Mouse (Mus musculus): Measurements from ENCODE around the gene Slc1a1.

The Slc1a1 gene

GRCm38 (mm10) chr19:28834798-28835499 lies at the start of gene Slc1a1:
TSS of gene Slc1a1 (plus strand) at chr19:28835049.
- peak; percentile 86 to 90 for DNase-seq

DNA sequence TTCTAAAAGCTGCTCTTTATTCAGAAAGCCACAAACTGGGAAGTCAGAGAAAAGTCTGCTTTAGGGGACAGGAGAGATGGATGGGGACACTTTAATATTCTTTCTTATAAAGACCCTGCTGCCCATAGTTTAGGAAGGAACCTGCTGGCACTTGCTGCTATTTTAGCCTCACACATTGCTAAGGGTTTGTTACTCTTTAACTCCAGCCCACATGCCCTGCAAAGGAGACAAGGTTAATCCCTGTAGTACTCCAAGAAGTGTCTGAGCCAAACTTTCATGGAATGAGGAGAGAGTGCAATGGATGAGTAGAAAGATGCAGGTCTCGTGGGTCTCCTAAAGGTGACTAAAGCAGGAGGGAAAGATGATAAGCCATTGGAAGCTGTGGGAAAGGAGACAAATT lies 44.7 kb upstream of the Slc1a1 start:
- no peak for DNase-seq

DNA sequence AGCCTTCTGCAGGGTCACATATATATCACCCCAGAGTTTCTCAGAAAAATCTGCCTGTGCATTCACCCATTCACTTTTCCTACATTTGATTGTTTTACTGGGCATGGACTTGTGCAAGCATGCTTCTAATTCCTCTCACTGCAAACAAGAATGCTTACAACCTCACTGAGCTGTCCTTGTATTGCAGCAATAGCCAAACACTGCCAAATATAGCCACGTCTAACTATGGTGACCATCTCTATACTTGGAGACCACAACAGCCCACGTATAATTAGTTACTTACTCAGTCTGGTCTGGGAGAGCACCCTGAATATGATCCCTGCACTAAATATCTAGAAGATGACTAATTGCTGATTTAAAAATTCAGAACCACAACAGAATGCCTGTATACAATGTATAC lies 41.5 kb upstream of the Slc1a1 start:
- DNase-seq, result no peak

DNA sequence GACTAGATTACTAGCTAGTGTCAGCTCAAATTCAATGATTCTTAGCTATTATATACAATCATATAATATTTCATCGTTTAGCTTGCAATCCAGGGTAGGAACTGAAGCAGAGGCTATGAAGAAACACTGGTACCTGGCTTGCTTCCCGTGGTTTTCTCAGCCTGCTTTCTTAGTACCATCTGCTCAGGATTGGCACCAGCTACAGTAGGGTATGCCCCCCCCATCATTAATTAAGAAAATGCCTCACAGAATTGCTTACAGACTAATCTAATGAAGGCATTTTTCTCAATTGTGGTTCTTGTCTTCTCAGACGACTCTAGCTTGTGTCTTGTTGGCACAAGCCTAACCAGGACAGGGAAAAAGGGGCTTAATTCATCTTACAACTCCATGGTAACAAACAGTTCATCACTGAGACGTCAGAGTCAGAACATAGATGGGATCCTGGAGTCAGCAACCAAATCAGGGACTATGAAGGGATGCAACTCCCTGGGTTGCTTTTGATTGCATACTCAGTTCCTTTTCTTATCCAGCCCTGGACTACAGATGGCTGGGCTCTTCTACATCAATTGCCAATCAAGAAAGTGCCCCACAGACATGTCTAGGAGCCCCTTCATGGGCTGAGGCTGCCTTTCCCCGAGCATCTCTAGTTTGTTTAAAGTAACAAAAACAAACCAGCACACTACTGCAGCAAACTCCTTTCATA lies 38.6 kb upstream of the Slc1a1 start:
- peak in 1 of 2 experiments; percentile 35 for DNase-seq

- DNase-seq, result no peak
Observed at GRCm38 (mm10) chr19:28796966-28797365, 37.9 kb upstream of the Slc1a1 start.

DNA sequence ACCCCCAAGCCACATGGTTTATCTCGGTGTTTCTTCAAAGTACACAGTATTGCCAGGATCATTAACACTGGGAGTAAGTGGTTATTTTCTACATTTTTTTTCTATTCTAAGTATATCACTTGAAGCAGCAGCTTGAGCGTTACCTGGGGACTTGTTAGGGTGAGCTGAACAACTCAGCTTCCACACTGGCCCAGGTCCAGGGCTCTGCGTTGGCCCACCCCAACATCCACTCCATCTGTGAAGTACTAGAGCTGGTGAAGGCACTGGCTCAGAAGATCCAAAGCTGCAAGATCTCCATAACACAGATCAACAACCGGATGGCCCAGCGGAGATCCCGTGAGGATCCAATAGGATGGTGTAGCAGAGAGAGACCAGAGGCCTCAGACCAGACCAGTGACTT lies 37.2 kb upstream of the Slc1a1 start:
- peak in 1 of 2 experiments; percentile 20 for DNase-seq

DNA sequence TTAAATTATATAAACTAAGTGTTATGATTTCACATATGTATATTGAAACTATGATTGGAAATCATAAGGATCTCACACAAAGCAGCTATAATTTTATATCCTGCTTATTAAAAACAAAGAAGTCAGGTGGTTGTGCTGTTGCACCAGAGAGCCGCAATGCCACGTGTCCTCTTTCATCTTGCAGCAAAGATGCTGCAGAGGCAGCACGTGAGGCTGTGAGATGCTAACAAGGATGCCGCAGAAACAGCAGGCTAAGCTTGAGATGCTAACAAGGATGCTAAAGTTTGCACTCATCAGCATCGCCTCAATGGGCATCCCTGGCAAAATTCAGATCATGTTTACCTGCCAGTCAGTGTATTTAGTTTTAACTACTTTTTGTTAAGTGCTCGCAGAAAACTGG lies 34.4 kb upstream of the Slc1a1 start:
- DNase-seq, result no peak

DNA sequence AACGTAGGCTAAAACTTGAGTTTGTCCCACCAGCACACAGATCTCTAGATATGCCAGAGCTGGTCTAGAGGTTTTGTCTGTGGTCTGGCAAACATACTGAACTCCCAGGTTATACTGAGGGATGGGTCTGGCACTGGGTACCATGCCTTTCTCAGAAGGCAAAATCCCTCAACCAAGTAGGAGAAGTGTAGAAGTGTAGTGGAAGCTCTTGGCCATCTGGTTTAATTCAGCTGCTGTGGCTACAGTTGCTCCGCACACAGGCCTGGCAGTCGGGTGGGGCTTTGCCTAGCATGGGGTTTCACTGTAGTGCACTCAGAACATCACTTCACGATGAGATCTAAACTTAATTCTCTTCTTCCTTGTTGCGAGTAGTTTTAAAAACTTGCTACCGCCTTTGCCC lies 28.6 kb upstream of the Slc1a1 start:
- no peak for DNase-seq

DNA sequence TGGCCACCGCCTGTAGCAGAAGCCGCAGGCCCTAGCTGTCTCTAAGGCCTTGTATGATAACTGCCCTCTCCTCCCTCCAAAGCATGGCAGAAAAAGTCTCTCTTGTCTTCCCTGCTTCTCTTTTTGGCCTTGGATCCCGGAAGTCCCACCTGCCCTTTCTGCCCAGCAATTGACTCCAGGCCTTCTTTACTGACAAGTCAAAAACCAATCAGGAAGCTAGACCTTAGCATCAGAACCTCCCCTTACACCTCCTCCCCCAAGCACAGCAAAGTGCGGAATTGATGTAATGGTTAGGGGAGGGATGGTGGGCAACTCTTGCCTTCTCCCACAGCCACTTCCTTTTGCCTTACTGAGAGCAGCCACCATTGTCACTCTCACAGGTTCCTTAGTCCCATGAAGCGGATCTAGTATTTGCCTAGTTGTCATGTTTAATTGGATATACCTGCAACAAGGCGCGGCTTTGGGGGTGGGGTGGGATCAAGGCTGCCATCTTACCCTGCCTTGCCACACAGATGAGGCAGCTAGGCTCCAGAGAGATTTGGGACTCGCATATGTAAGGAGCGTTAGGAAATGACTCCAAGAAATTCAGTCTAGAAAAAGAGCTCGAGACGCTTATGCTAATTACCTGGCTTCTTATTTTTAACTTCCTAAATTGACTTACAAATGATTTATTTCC lies 27.9 kb upstream of the Slc1a1 start:
- DNase-seq, result no peak

GRCm38 (mm10) chr19:28807497-28807871 lies 27.4 kb upstream of the Slc1a1 start:
- no peak for DNase-seq

- DNase-seq, result no peak
Observed at GRCm38 (mm10) chr19:28818286-28818685, 16.6 kb upstream of the Slc1a1 start.

DNA sequence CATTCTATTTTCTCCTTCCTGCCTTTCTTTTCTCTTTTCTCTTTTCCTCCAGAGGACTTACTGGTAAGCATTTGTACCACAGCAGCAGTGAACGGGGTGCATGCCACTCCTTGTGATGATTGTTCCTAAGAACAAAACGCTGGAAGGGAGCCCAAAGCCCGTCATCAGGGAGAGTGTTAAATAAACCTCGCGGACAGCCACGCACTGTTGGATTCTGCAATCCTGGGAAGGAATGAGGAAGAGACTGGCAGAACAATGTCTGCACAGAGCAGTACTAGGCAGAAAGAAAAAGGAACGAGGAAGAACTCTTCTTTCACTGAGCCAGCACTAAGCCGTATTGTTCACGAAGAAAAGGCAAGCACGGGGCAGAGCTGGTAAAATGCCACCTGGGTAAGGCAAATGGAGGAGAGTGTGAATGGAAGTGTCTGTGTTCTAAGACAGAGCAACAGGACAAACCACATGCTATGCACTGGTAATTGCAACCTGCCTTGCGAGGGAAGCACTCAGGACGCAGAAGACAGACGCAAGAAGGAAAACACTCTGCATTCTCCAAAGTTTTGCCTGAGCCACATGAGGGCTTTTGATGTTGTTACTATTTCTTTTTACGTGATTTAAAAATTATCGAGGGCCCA lies 7.0 kb upstream of the Slc1a1 start:
- DNase-seq, result no peak

DNA sequence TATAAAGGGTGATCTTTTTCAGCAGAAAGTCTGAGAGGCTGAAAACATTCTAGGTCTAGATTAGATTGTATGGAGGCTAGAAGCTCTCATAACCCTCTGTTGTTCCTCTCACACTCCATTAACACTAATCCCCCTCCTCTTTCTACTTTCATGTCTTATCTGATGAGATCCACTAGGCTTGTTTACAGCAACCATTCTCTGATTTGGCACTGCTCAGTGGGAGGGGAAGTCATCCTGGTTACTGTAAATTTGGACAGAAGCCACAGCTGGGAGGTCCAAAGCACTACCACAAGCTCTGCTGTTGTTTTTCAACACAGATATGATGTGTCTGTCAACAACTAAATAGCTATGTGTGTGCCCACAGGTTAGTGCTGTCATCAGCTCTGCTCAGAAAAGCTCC lies 3.5 kb upstream of the Slc1a1 start:
- no peak for DNase-seq

GRCm38 (mm10) chr19:28832605-28833004 lies 2.2 kb upstream of the Slc1a1 start:
- no peak for DNase-seq

GRCm38 (mm10) chr19:28834388-28834787 lies 461 bp upstream of the Slc1a1 start:
- peak in 1 of 2 experiments; percentile 49 for DNase-seq

DNA sequence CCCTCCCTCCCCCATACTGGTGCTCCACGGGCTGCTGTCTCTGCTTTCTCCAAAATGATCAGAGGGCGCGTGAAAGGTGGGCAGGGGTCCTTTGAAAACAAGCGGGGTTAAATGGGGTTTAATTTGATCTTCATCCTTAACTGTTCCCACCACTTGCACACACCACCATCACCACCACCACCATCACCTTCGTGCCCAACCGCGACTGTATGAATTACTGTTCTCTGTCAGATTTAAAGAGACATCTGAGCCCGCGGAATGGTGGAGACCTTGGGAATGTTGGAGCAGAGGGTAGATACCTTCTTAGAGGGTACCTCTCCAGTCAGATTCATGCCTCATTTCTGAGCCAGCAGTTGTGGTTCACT lies 633 bp downstream of the Slc1a1 start:
- DNase-seq, result no peak

DNA sequence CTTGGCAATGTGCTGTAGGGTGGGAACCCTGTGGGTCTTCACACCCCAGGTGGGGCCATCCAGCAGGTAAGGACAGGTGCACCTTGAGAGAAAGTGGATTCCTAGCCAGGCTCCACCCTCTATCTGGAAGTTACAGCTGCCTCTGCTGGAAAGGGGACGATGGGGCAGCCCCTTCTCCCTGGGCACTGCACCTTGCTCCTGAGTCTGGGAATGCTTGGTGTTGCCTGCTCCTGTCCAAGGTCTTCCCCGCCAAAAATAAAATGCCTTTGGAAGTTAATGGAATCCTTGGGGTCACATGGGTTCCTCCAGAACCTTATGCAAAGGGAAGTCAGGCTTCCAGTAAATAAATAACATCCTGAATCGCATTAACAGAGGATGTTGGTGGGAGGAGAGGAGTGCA lies 1.3 kb downstream of the Slc1a1 start:
- DNase-seq, result peak; percentile 8 to 10

- peak; percentile 15 to 16 for DNase-seq
Observed at GRCm38 (mm10) chr19:28836651-28837410, 2.0 kb downstream of the Slc1a1 start.

GRCm38 (mm10) chr19:28838796-28839195 lies 3.9 kb downstream of the Slc1a1 start:
- DNase-seq, result no peak

- peak in 1 of 2 experiments; percentile 44 for DNase-seq
Observed at GRCm38 (mm10) chr19:28844946-28845710, 10.3 kb downstream of the Slc1a1 start.

- no peak for DNase-seq
Observed at GRCm38 (mm10) chr19:28850510-28850909, 15.7 kb downstream of the Slc1a1 start.

- DNase-seq, result no peak
Observed at GRCm38 (mm10) chr19:28852001-28852400, 17.2 kb downstream of the Slc1a1 start.

Data from cerebellum, postnatal 25 days (tissue).